Mouse (Mus musculus) spleen, adult 2 months (tissue): ENCODE measurements at regions not wholly inside any gene's neighbourhood (a gene's known extent, or its start where the extent isn't known, plus 50 kb on each side); places are given as distances from the start of the nearest gene placed in this dataset.
"Not testable (repeated sequence)": the region's sequence is repeated elsewhere in the genome, so short reads cannot be mapped to it uniquely, and the experiment has no call there.

Experiments used
- DNase-seq, 2 experiments: peaks; one replicate each; pipeline versions ENCODE4 v3.0.0 to v3.0.0-alpha.2; 2012 to 2021; ENCODE audit warnings: low spot score in 2 of 2, low read depth in 1 of 2
- H3K27ac ChIP-seq: fragments of 200-500 bp; 2 replicates; pipeline ENCODE4 v1.5.1; 2012; ENCODE audit warnings: low read length, inconsistent platforms; ENCODE audit not compliant: insufficient read depth
- H3K27me3 ChIP-seq: fragments of 200-500 bp; 2 replicates; pipeline ENCODE4 v1.6.1; 2012; ENCODE audit warnings: mild to moderate bottlenecking, moderate library complexity, low read length, inconsistent platforms; ENCODE audit not compliant: control insufficient read depth, insufficient read depth
- H3K36me3 ChIP-seq: fragments of 200-500 bp; 2 replicates; pipeline ENCODE4 v1.6.1; 2012; ENCODE audit warnings: mild to moderate bottlenecking, low read length, inconsistent platforms; ENCODE audit not compliant: control insufficient read depth, insufficient read depth
- H3K4me1 ChIP-seq: fragments of 200-500 bp; 2 replicates; pipeline ENCODE4 v1.6.1; 2011; ENCODE audit warnings: inconsistent platforms; ENCODE audit not compliant: control insufficient read depth, insufficient read depth, insufficient read length
- H3K4me3 ChIP-seq: fragments of 200-500 bp; 2 replicates; pipeline ENCODE4 v1.5.1; 2011; ENCODE audit warnings: mild to moderate bottlenecking, inconsistent platforms; ENCODE audit not compliant: insufficient read depth, insufficient read length; ENCODE audit errors: extremely low read depth
- CTCF ChIP-seq: fragments of 200-500 bp; IDR thresholded peaks from 2 replicates; pipeline ENCODE4 v1.5.1; 2011; ENCODE audit warnings: mild to moderate bottlenecking, inconsistent platforms; ENCODE audit not compliant: insufficient read depth, insufficient read length, insufficient replicate concordance; ENCODE audit errors: extremely low read depth
- POLR2A ChIP-seq: fragments of 200-500 bp; IDR thresholded peaks from 2 replicates; pipeline ENCODE4 v1.6.1; 2011; ENCODE audit warnings: low read depth, low read length, inconsistent platforms
- WGBS: fragments of 180-500 bp; shearing (Covaris S2); methylation state at CpG from one replicate; pipeline ENCODE4 v1.1.7; 2018; 5-methylcytosine and 5-hydroxymethylcytosine counted together

DNA sequence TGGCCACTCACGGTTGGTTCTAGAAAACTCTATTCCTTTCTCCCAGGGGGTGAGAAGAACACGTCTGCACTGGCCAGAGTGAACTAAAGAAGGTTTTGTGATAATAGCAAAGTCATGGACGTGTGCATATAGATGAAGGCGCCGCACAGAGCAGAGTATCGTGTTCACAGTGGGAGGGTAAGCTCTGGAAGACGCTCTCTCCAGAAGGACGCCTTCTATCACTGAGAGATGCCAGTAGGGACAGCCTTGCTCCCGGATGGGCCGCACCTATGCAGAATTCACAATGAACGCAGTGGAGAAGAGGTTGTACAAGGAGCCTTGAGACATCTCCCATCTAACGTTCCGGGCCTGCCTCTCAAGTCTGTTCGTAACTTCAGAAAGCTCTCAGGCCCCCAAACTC, 96.5 kb upstream of the Arl4c start:
- no peaks in the 10 kb centered on the region for H3K36me3 ChIP-seq
- 91% methylated on average over 14 of the region's 14 CpGs for WGBS
- no peak overlapping the region for H3K27ac ChIP-seq
- no peaks in the 10 kb centered on the region for H3K27me3 ChIP-seq
- no peak for DNase-seq
- TF ChIP-seq POLR2A (no peak), CTCF (no peak)
- H3K4me3 ChIP-seq, result no peak overlapping the region
- no peaks in the 10 kb centered on the region for H3K4me1 ChIP-seq

DNA sequence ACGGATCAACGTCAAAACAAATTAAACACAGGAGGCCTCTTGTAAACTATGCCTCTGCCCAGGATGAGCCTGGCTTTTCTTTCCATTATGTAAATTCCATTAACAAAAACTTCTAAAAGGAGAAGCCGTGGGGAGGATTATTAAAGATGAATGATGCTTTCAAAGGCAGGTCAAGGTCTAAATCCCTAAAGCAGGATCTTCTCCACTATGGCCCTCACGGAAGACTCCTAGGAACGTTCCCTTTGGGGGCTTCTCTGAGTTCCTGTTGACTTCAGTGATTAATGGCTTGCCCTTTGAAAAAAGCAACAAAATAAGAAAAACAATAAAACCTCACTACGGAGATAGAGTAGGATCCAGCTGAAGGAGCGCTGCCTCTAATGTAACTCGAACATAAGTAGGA, 96.9 kb upstream of the Arl4c start:
- no peak for DNase-seq
- H3K27ac ChIP-seq, result no peak overlapping the region
- H3K4me1 ChIP-seq, result no peaks in the 10 kb centered on the region
- TF ChIP-seq CTCF (no peak), POLR2A (no peak)
- no peak overlapping the region for H3K4me3 ChIP-seq
- H3K36me3 ChIP-seq, result no peaks in the 10 kb centered on the region
- 85% methylated on average over 8 of the region's 8 CpGs for WGBS
- no peaks in the 10 kb centered on the region for H3K27me3 ChIP-seq

DNA sequence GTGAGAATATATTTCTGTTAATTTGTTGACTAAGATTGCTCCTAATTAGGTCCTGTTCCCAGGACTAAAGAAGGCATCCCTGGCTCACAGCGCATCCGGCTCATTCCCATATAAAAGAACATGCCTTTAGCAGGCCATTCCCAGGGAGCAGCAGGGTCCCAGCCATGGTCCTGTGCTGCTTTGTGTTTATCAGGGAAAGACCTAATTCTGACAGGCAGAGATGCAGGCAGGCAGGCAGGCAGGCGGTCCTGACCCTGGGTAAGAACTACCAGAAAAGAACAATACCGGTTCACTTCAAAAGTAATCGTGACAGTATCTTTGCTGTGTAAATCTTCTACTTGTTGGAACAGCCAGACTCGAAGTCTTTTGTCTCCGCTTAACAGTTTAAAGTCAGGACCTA, 97.3 kb upstream of the Arl4c start:
- 84% methylated on average over 7 of the region's 7 CpGs for WGBS
- Histone ChIP-seq H3K36me3 (no peaks in the 10 kb centered on the region), H3K27ac (no peak overlapping the region), H3K4me3 (no peak overlapping the region), H3K27me3 (no peaks in the 10 kb centered on the region), H3K4me1 (no peaks in the 10 kb centered on the region)
- no peak for DNase-seq
- TF ChIP-seq CTCF (no peak), POLR2A (no peak)

DNA sequence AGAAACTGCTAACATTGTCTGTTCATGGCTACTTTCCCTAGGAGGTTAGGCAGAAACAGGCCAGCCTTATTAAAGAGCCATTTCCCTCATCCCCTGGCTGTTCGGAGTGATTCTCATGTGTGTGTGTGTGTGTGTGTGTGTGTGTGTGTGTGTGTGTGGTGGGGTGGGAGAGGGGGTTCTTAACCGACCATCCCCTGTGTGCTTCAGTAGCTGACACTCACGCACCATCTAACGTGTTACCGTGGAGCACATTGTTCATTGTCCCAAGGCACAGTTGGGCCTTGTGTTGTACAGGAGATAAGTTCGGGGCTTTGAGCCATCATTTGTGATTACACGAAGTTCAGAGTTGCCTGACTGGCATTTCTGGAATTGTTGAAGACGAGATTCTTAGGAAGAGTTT, 97.8 kb upstream of the Arl4c start:
- TF ChIP-seq CTCF, result no peak
- TF ChIP-seq POLR2A, result no peak
- Histone ChIP-seq H3K4me1 (no peaks in the 10 kb centered on the region), H3K36me3 (no peaks in the 10 kb centered on the region), H3K27me3 (no peaks in the 10 kb centered on the region), H3K4me3 (no peak overlapping the region), H3K27ac (no peak overlapping the region)
- no peak for DNase-seq
- 82% methylated on average over 8 of the region's 8 CpGs for WGBS

DNA sequence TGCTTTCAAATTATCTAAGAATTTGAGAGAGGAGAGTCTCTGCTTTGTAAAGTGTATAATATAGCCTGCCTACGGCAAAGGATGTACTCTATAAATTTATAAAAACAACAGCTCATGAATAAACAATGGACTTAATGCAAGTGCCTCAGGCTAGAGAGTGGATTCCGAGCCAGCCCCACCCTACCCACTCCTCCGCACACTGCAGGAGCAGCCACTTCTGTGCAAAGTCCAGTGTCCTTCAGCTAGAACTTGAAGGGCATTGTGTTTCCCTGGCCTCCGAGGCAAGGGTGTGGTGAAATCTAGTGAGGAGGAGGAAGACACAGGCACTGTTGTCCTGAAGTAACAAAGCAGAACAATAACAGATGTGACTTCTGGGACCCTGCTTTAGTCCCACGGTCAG, 98.4 kb upstream of the Arl4c start:
- Histone ChIP-seq H3K27me3 (no peaks in the 10 kb centered on the region), H3K36me3 (no peaks in the 10 kb centered on the region), H3K4me3 (no peak overlapping the region), H3K27ac (no peak overlapping the region), H3K4me1 (no peaks in the 10 kb centered on the region)
- 87% methylated on average over 5 of the region's 5 CpGs for WGBS
- no peak for TF ChIP-seq POLR2A
- no peak for TF ChIP-seq CTCF
- no peak for DNase-seq

DNA sequence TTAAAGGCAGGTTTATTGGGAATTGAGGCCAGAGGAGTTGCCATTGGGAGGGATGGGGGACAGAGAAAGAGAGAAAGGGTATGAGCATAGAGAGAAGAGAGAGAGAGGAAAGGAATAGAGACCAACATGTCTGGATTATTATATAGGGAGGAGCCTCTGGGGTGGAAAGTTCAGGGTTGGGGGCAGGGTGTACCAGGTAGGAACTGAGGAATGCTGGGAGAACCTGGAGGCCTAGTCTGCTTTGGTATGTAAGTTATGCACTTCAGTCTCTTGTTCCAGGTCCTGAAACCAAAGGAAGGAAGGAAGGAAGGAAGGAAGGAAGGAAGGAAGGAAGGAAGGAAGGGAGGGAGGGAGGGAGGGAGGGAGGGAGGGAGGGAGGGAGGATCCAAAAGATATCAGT, 99.1 kb upstream of the Arl4c start:
- not testable (repeated sequence) for H3K27me3 ChIP-seq, H3K36me3 ChIP-seq, DNase-seq, H3K4me3 ChIP-seq, H3K27ac ChIP-seq, H3K4me1 ChIP-seq

DNA sequence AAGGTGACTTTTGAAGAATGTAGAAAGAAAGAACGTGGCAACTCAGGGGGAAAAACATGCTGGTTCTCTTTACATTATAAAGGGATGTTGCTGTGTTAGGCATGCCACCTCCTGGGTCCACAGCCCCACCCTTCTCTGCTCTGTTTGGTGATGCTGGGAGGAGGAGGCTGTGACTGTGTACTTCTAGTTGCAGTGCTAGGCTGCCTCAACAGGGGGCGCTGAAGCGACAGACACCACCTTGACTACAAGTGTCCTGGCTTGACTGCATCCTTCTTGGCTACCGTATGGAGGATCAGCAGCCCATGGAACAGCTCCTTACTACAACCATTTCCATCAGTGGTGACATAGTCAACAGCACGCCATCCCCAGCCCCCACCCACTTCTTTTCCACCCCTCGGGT, 104.9 kb upstream of the Arl4c start:
- no peak for DNase-seq
- no peaks in the 10 kb centered on the region for H3K27me3 ChIP-seq
- H3K4me1 ChIP-seq, result no peaks in the 10 kb centered on the region
- H3K36me3 ChIP-seq, result no peaks in the 10 kb centered on the region
- 73% methylated on average over 6 of the region's 6 CpGs for WGBS
- TF ChIP-seq CTCF, result no peak
- no peak for TF ChIP-seq POLR2A
- H3K27ac ChIP-seq, result no peak overlapping the region
- no peak overlapping the region for H3K4me3 ChIP-seq

DNA sequence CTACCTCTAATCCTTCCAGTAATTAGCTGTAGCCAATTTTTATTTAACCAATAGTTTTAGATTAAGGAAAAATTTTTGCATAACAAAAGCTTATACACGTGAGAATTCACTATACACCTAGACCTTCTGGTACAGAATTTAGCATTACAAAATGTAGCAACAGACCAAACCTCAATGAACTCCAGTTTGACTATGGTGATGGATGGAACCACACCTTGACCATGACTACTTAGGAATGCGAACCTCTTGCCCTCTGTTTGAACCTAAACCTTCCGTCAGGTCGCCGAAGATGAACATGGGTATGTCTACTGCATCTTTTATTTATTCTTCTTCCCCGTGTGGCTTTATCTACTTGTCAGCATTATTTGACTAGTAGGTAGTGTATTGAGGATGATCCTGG, 105.9 kb upstream of the Arl4c start:
- H3K4me1 ChIP-seq, result no peaks in the 10 kb centered on the region
- WGBS, result 87% methylated on average over 6 of the region's 6 CpGs
- H3K36me3 ChIP-seq, result no peaks in the 10 kb centered on the region
- DNase-seq, result no peak
- H3K27me3 ChIP-seq, result no peaks in the 10 kb centered on the region
- TF ChIP-seq CTCF (no peak), POLR2A (no peak)
- H3K27ac ChIP-seq, result no peak overlapping the region
- no peak overlapping the region for H3K4me3 ChIP-seq
